ENCODE assay signal across 21 mouse cellular contexts in the genomic region with DNA sequence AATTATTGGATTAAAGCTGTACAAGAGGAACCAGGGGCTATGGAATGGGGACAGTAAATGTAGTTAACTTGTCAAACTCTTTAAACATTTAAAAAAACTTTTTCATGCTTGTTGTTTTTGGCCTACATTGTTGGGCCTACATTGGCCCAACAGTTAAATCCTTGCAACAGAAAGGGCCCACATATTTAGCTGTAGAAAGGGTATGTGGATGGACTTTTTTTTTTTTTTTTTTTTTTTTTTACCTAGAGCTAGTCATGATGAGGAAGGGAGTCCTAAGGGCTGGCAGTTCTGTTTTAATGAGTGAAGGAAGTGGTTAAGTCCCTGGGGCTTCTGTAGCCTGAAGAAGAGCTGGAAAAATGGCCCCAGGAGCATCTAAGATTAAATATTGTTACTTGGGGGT. TPM values are rescaled to one million over a fixed set of nuclear protein-coding genes. Genes with fewer than 3 reads are reported as not detected.
DNase-seq lines count a peak whose midpoint lies in the region; TF ChIP-seq lines count a peak whose summit lies in the region.
"Had no signal": no experiment of that assay in that cellular context is flagged by ENCODE, and none has a peak within 500 bp of the region (broad histone marks: within the 10 kb centered on the region; RNA-seq: fewer than 3 reads in every experiment).

No protein-coding gene starts in this region.

- no peaks in the 10 kb centered on the region for H3K9me3 ChIP-seq in CH12.LX (replicated peaks; ENCODE audit: low read length)
- H3K9me3 ChIP-seq: embryonic facial prominence, embryonic 13.5 days; embryonic facial prominence, embryonic 15.5 days; forebrain, embryonic 10.5 days; forebrain, embryonic 12.5 days had no signal

- no peak overlapping the region for H3K4me2 ChIP-seq in CH12.LX (ENCODE audit: insufficient read depth, low read depth, poor library complexity, severe bottlenecking)
- H3K4me2 ChIP-seq: embryonic facial prominence, embryonic 13.5 days; embryonic facial prominence, embryonic 15.5 days; forebrain, embryonic 12.5 days had no signal

- TF ChIP-seq RAD21 in CH12.LX (IDR thresholded peaks at IDR 0.05; ENCODE audit: low read depth, low read length) = no peak

- no peaks in the 10 kb centered on the region for H3K27me3 ChIP-seq in CH12.LX (replicated peaks)
- H3K27me3 ChIP-seq: embryonic facial prominence, embryonic 13.5 days; embryonic facial prominence, embryonic 15.5 days; forebrain, embryonic 12.5 days; Patski had no signal

- TF ChIP-seq CTCF in CH12.LX (conservative IDR thresholded peaks at IDR 0.05 in 1 of 2, IDR thresholded peaks at IDR 0.05 in 1 of 2; ENCODE audit: low read depth in 2 of 2, low read length in 2 of 2) = no peak

- TF ChIP-seq POLR2A in CH12.LX (IDR thresholded peaks at IDR 0.05; ENCODE audit: low read depth, low read length) = no peak

- H3K27ac ChIP-seq in CH12.LX (ENCODE audit: insufficient read depth, low read depth) = no peak overlapping the region
- peak overlapping the region; percentile 94 for H3K27ac ChIP-seq in brown adipose tissue, adult 24 weeks (replicated peaks; ENCODE audit: low read depth, low read length)
- H3K27ac ChIP-seq: embryonic facial prominence, embryonic 13.5 days; embryonic facial prominence, embryonic 15.5 days; forebrain, embryonic 10.5 days; forebrain, embryonic 12.5 days had no signal

- no peak overlapping the region for H3K9ac ChIP-seq in CH12.LX (ENCODE audit: insufficient read depth, low read depth)
- H3K9ac ChIP-seq: embryonic facial prominence, embryonic 13.5 days; embryonic facial prominence, embryonic 15.5 days; forebrain, embryonic 12.5 days had no signal

- DNase-seq in 416B (ENCODE audit: low read depth) = peak; percentile 35
- peak; percentile 18 for DNase-seq in CH12.LX (ENCODE audit: extremely low read depth)
- DNase-seq in heart, adult 18-20 months = no peak
- DNase-seq in right cerebral cortex, postnatal 25 days = no peak
- DNase-seq: adrenal gland, adult 8-10 months; adrenal gland, postnatal 36 days; B cell, adult 2 months; cerebellum, adult 11 months; cerebellum, adult 18-20 months; cerebellum, adult 8-10 months; cerebellum, adult 9-11 months; cerebellum, postnatal 14 days; cerebellum, postnatal 36 days; embryo, embryonic 11 days had no signal

- dilution Hi-C loops in CH12.LX (cut with MboI; ENCODE audit: extremely low pct_ligation_motif_present, extremely low pct_unique_long_range_greater_than_20kb, low sequenced_read_pairs) = no loop called here

- peaks cover 0 to 18% of the 10 kb centered on the region in 2 experiments; a peak in 2 of 4 replicates for H3K4me1 ChIP-seq in CH12.LX (ENCODE audit: control insufficient read depth in 1 of 2, insufficient read depth in 2 of 2)
- H3K4me1 ChIP-seq in brown adipose tissue, adult 24 weeks (ENCODE audit: control insufficient read depth, insufficient read depth, insufficient read length, low read length) = peaks cover 14% of the 10 kb centered on the region
- H3K4me1 ChIP-seq: embryonic facial prominence, embryonic 13.5 days; embryonic facial prominence, embryonic 15.5 days; forebrain, embryonic 10.5 days; forebrain, embryonic 12.5 days had no signal

- in situ Hi-C loops in CH12.LX (cut with MboI; ENCODE audit: low pct_ligation_motif_present, low pct_unique_long_range_greater_than_20kb, low sequenced_read_pairs) = no loop called here

- H3K36me3 ChIP-seq in CH12.LX (replicated peaks in 1 of 2; ENCODE audit: control insufficient read depth in 1 of 2, insufficient read depth in 1 of 2, low read length in 1 of 2) = no peaks in the 10 kb centered on the region
- H3K36me3 ChIP-seq: embryonic facial prominence, embryonic 13.5 days; embryonic facial prominence, embryonic 15.5 days; forebrain, embryonic 10.5 days; forebrain, embryonic 12.5 days had no signal

- H3K79me2 ChIP-seq in CH12.LX (replicated peaks; ENCODE audit: control insufficient read depth, extremely low read depth, insufficient read depth, poor library complexity, severe bottlenecking) = no peaks in the 10 kb centered on the region

- H3K4me3 ChIP-seq in CH12.LX (replicated peaks in 1 of 3; ENCODE audit: low read depth in 2 of 3, low read length in 2 of 3, poor library complexity in 1 of 3) = no peak overlapping the region
- no peak overlapping the region for H3K4me3 ChIP-seq in brown adipose tissue, adult 24 weeks (ENCODE audit: insufficient read depth, low read depth, low read length)
- H3K4me3 ChIP-seq: embryonic facial prominence, embryonic 13.5 days; embryonic facial prominence, embryonic 15.5 days; erythroblast, embryonic 14.5 days; forebrain, embryonic 10.5 days; forebrain, embryonic 12.5 days had no signal

- TF ChIP-seq EP300 in CH12.LX (IDR thresholded peaks at IDR 0.05; ENCODE audit: low read length) = no peak

TF ChIP-seq in CH12.LX, 34 proteins besides CTCF, POLR2A, EP300 and RAD21:
- no peak for TF ChIP-seq USF2 (conservative IDR thresholded peaks at IDR 0.05; ENCODE audit: low read depth, low read length)
- peak; percentile 80; the same call in 1 of the 2 replicates for TF ChIP-seq ZNF384 (IDR thresholded peaks at IDR 0.05; ENCODE audit: low read depth, low read length)

RNA-seq across cellular contexts. Expression of a gene that starts 42.7 kb away (rescaled TPM):
- 8.9 and 10.2 TPM in 2 replicates for total RNA-seq in CH12.LX (2012; rRNA removed)
- 21.0 and 26.6 TPM in 2 replicates for total RNA-seq in CH12.LX (2014; rRNA removed)
- polyA plus RNA-seq in CH12.LX (2012; ENCODE audit: insufficient read length, low read depth) = 23.9 and 24.1 TPM in 2 replicates
- 46.5 and 52.6 TPM in 2 replicates for polyA plus RNA-seq in brown adipose tissue, adult 24 weeks (2012; ENCODE audit: insufficient read depth, insufficient read length, missing spikeins)
- total RNA-seq in heart, adult 18-20 months (2021) = 10 to 100 TPM; 20.7 to 25.8 TPM

RNA-seq across cellular contexts. Expression of a gene that starts 54.4 kb away (rescaled TPM):
- 17.1 and 22.7 TPM in 2 replicates for total RNA-seq in CH12.LX (2012; rRNA removed)
- total RNA-seq in CH12.LX (2014; rRNA removed) = 9.6 and 12.2 TPM in 2 replicates
- 109 and 118 TPM in 2 replicates for polyA plus RNA-seq in CH12.LX (2012; ENCODE audit: insufficient read length, low read depth)
- 25.4 and 29.6 TPM in 2 replicates for polyA plus RNA-seq in brown adipose tissue, adult 24 weeks (2012; ENCODE audit: insufficient read depth, insufficient read length, missing spikeins)
- 10 to 100 TPM; 19.6 to 26.9 TPM for total RNA-seq in heart, adult 18-20 months (2021)

Comparison
In these comparisons a context has a peak if more than half of its experiments do, and no peak if none do; other contexts are left out.
1. DNase-seq: peak in 416B (single experiment) and CH12.LX (single experiment); none in heart, adult 18-20 months (0 of 2) and right cerebral cortex, postnatal 25 days (single experiment).